Mouse (Mus musculus) MEL (cell line): ENCODE data around the gene Acadsb. TPM values are rescaled to one million over a fixed set of nuclear protein-coding genes. Genes with fewer than 3 reads are reported as not detected.

Experiments
- DNase-seq: peaks from one replicate; pipeline ENCODE4 v3.0.0; 2011; ENCODE audit warnings: low read depth, low spot score
- H3K27ac ChIP-seq: 2 replicates; pipeline ENCODE4 v1.5.1; 2012; ENCODE audit warnings: low read depth, mild to moderate bottlenecking, control low read depth, low read length, moderate library complexity; ENCODE audit not compliant: control insufficient read depth
- H3K27me3 ChIP-seq, 2 experiments: fragments of 150-350 bp in 1 of 2; sonication (generic) in 1 of 2; 2 replicates each; pipeline ENCODE4 v1.6.1; 2012; ENCODE audit warnings: low read length in 2 of 2, mild to moderate bottlenecking in 2 of 2, improper control_type of control experiment in 1 of 2, moderate library complexity in 1 of 2; ENCODE audit not compliant: insufficient read depth in 2 of 2, control insufficient read depth in 1 of 2
- H3K36me3 ChIP-seq, 2 experiments: 2 replicates each; pipeline ENCODE4 v1.6.1; 2012 to 2014; ENCODE audit warnings: low read length in 2 of 2, improper control_type of control experiment in 1 of 2, inconsistent platforms in 1 of 2, mild to moderate bottlenecking in 1 of 2; ENCODE audit not compliant: insufficient read depth in 2 of 2, control insufficient read depth in 1 of 2
- H3K4me1 ChIP-seq, 2 experiments: fragments of 150-350 bp in 1 of 2; sonication (generic) in 1 of 2; 2 replicates each; pipeline ENCODE4 v1.6.1; 2012; ENCODE audit warnings: low read length in 2 of 2, improper control_type of control experiment in 1 of 2, mild to moderate bottlenecking in 1 of 2; ENCODE audit not compliant: insufficient read depth in 2 of 2, control insufficient read depth in 1 of 2
- H3K4me3 ChIP-seq, 2 experiments: fragments of 150-350 bp in 1 of 2; sonication (generic) in 1 of 2; 2 replicates each; pipeline ENCODE4 v1.5.1; 2012; ENCODE audit warnings: low read depth in 2 of 2, low read length in 2 of 2, mild to moderate bottlenecking in 2 of 2, moderate library complexity in 2 of 2, control low read depth in 1 of 2, improper control_type of control experiment in 1 of 2; ENCODE audit not compliant: control insufficient read depth in 1 of 2, insufficient read depth in 1 of 2
- H3K79me2 ChIP-seq: 2 replicates; pipeline ENCODE4 v1.6.1; 2012; ENCODE audit warnings: mild to moderate bottlenecking, low read length, moderate library complexity; ENCODE audit not compliant: control insufficient read depth, poor library complexity, insufficient read depth
- H3K9ac ChIP-seq: 2 replicates; pipeline ENCODE4 v1.6.1; 2012; ENCODE audit warnings: low read depth, mild to moderate bottlenecking, control low read depth, low read length, moderate library complexity; ENCODE audit not compliant: control insufficient read depth, poor library complexity, severe bottlenecking
- H3K9me3 ChIP-seq: fragments of 150-350 bp; sonication (generic); replicated peaks from 2 replicates; pipeline ENCODE4 v1.6.1; 2012; ENCODE audit warnings: mild to moderate bottlenecking, low read length, improper control_type of control experiment, moderate library complexity; ENCODE audit not compliant: insufficient read depth
- BHLHE40 ChIP-seq: IDR thresholded peaks from 2 replicates; pipeline ENCODE4 v1.6.1; 2012; ENCODE audit warnings: low read depth, mild to moderate bottlenecking, inconsistent platforms, low read length, improper control_type of control experiment, borderline replicate concordance
- CHD1 ChIP-seq: IDR thresholded peaks from 2 replicates; pipeline ENCODE4 v1.6.1; 2012; ENCODE audit warnings: low read depth, mild to moderate bottlenecking, inconsistent platforms, low read length, improper control_type of control experiment
- CHD2 ChIP-seq: IDR thresholded peaks from 2 replicates; pipeline ENCODE4 v1.6.1; 2011; ENCODE audit warnings: low read length, improper control_type of control experiment
- CTCF ChIP-seq, 3 experiments: IDR thresholded peaks in 2 of 3; conservative IDR thresholded peaks in 1 of 3; 2 replicates each; pipeline ENCODE4 v1.5.1; 2011 to 2012; ENCODE audit warnings: low read length in 3 of 3, low read depth in 2 of 3, mild to moderate bottlenecking in 2 of 3, improper control_type of control experiment in 1 of 3, inconsistent platforms in 1 of 3, mixed read lengths in 1 of 3, moderate library complexity in 1 of 3; ENCODE audit not compliant: control insufficient read depth in 1 of 3, insufficient read depth in 1 of 3, poor library complexity in 1 of 3, severe bottlenecking in 1 of 3
- E2F4 ChIP-seq: IDR thresholded peaks from 2 replicates; pipeline ENCODE4 v1.6.1; 2011; ENCODE audit warnings: low read depth, low read length, improper control_type of control experiment, borderline replicate concordance
- ELF1 ChIP-seq: IDR thresholded peaks from 2 replicates; pipeline ENCODE4 v1.6.1; 2014; ENCODE audit warnings: low read depth, mild to moderate bottlenecking, inconsistent platforms, low read length, improper control_type of control experiment, moderate library complexity
- EP300 ChIP-seq, 2 experiments: IDR thresholded peaks; 2 replicates each; pipeline ENCODE4 v1.6.1; 2011; ENCODE audit warnings: improper control_type of control experiment in 2 of 2, low read length in 2 of 2, low read depth in 1 of 2, mild to moderate bottlenecking in 1 of 2
- ETS1 ChIP-seq: IDR thresholded peaks from 2 replicates; pipeline ENCODE4 v1.6.1; 2012; ENCODE audit warnings: low read depth, mild to moderate bottlenecking, inconsistent platforms, low read length, improper control_type of control experiment, moderate library complexity
- GABPA ChIP-seq: IDR thresholded peaks from 2 replicates; pipeline ENCODE4 v1.6.1; 2012; ENCODE audit warnings: low read depth, mild to moderate bottlenecking, inconsistent platforms, low read length, improper control_type of control experiment, moderate library complexity
- GATA1 ChIP-seq: IDR thresholded peaks from 2 replicates; pipeline ENCODE4 v1.6.1; 2011; ENCODE audit warnings: low read depth, low read length, improper control_type of control experiment
- HCFC1 ChIP-seq: IDR thresholded peaks from 2 replicates; pipeline ENCODE4 v1.6.1; 2012; ENCODE audit warnings: low read depth, mild to moderate bottlenecking, inconsistent platforms, low read length, improper control_type of control experiment, moderate library complexity
- JUND ChIP-seq: IDR thresholded peaks from 2 replicates; pipeline ENCODE4 v1.6.1; 2011; ENCODE audit warnings: low read depth, mild to moderate bottlenecking, improper control_type of control experiment, low read length
- MAX ChIP-seq: IDR thresholded peaks from 2 replicates; pipeline ENCODE4 v1.6.1; 2011; ENCODE audit warnings: low read length, improper control_type of control experiment
- MAZ ChIP-seq: IDR thresholded peaks from 2 replicates; pipeline ENCODE4 v1.6.1; 2012; ENCODE audit warnings: low read depth, mild to moderate bottlenecking, inconsistent platforms, low read length, improper control_type of control experiment
- MXI1 ChIP-seq: IDR thresholded peaks from 2 replicates; pipeline ENCODE4 v1.6.1; 2011; ENCODE audit warnings: mild to moderate bottlenecking, low read depth, low read length, improper control_type of control experiment
- MYB ChIP-seq: IDR thresholded peaks from 2 replicates; pipeline ENCODE4 v1.6.1; 2011; ENCODE audit warnings: mild to moderate bottlenecking, low read depth, low read length, improper control_type of control experiment
- MYC ChIP-seq: IDR thresholded peaks from 2 replicates; pipeline ENCODE4 v1.6.1; 2011; ENCODE audit warnings: low read depth, mild to moderate bottlenecking, low read length, improper control_type of control experiment, moderate library complexity
- NELFE ChIP-seq: IDR thresholded peaks from 2 replicates; pipeline ENCODE4 v1.6.1; 2011; ENCODE audit warnings: low read depth, low read length, improper control_type of control experiment
- POLR2A ChIP-seq, 2 experiments: IDR thresholded peaks; 2 replicates each; pipeline ENCODE4 v1.6.1; 2011 to 2012; ENCODE audit warnings: low read length in 2 of 2, mild to moderate bottlenecking in 2 of 2, control low read depth in 1 of 2, improper control_type of control experiment in 1 of 2, low read depth in 1 of 2, moderate library complexity in 1 of 2; ENCODE audit not compliant: control insufficient read depth in 1 of 2, insufficient read depth in 1 of 2, poor library complexity in 1 of 2
- POLR2AphosphoS2 ChIP-seq: IDR thresholded peaks from 2 replicates; pipeline ENCODE4 v1.6.1; 2011; ENCODE audit warnings: low read length, improper control_type of control experiment
- RAD21 ChIP-seq: IDR thresholded peaks from 2 replicates; pipeline ENCODE4 v1.6.1; 2011; ENCODE audit warnings: mild to moderate bottlenecking, low read depth, low read length, improper control_type of control experiment
- SIN3A ChIP-seq: IDR thresholded peaks from 2 replicates; pipeline ENCODE4 v1.6.1; 2012; ENCODE audit warnings: low read length, improper control_type of control experiment, inconsistent platforms
- SMC3 ChIP-seq: IDR thresholded peaks from 2 replicates; pipeline ENCODE4 v1.6.1; 2011; ENCODE audit warnings: low read depth, low read length, improper control_type of control experiment
- TAL1 ChIP-seq: IDR thresholded peaks from 2 replicates; pipeline ENCODE4 v1.6.1; 2012; ENCODE audit warnings: mild to moderate bottlenecking, inconsistent platforms, low read length, moderate library complexity, mixed read lengths
- TBP ChIP-seq: IDR thresholded peaks from 2 replicates; pipeline ENCODE4 v1.8.0; 2011; ENCODE audit warnings: low read depth, low read length, improper control_type of control experiment
- TCF12 ChIP-seq: IDR thresholded peaks from 2 replicates; pipeline ENCODE4 v1.6.1; 2014; ENCODE audit warnings: low read depth, mild to moderate bottlenecking, inconsistent platforms, low read length, improper control_type of control experiment, moderate library complexity
- UBTF ChIP-seq: IDR thresholded peaks from 2 replicates; pipeline ENCODE4 v1.6.1; 2012; ENCODE audit warnings: low read depth, mild to moderate bottlenecking, inconsistent platforms, low read length, improper control_type of control experiment, moderate library complexity, borderline replicate concordance; ENCODE audit not compliant: insufficient read depth
- ZKSCAN1 ChIP-seq: IDR thresholded peaks from 2 replicates; pipeline ENCODE4 v1.6.1; 2012; ENCODE audit warnings: low read depth, mild to moderate bottlenecking, inconsistent platforms, low read length, improper control_type of control experiment, moderate library complexity
- ZMIZ1 ChIP-seq: IDR thresholded peaks from 2 replicates; pipeline ENCODE4 v1.6.1; 2012; ENCODE audit warnings: low read depth, mild to moderate bottlenecking, inconsistent platforms, low read length, improper control_type of control experiment, moderate library complexity
- ZNF384 ChIP-seq: IDR thresholded peaks from 2 replicates; pipeline ENCODE4 v1.6.1; 2012; ENCODE audit warnings: low read depth, mild to moderate bottlenecking, inconsistent platforms, low read length, improper control_type of control experiment
- polyA plus RNA-seq, 2 experiments: library from polyadenylated mRNA; stranded (reverse) in 1 of 2; unstranded in 1 of 2; fragments of >175 nt in 1 of 2; fragments of >200 nt in 1 of 2; gene quantifications; 2 replicates each; pipeline versions ENCODE4 v1.2.1 to v1.2.4; 2012; ENCODE audit warnings: low replicate concordance in 2 of 2, low read depth in 1 of 2; ENCODE audit not compliant: insufficient read length in 2 of 2, insufficient read depth in 1 of 2, missing spikeins in 1 of 2
- total RNA-seq: library from RNA; depleted of rRNA; stranded (reverse); fragments of 300-350 nt; gene quantifications from 2 replicates; pipeline ENCODE4 v1.2.3, GENCODE M21; 2012

Gene Acadsb
- total and polyA plus RNA-seq, 3 experiments = 11.4 to 20.7 TPM; not detected in 1

GRCm38 (mm10) chr7:131362269-131362614 is 48.2 kb upstream of the Acadsb start:
- Histone ChIP-seq H3K27ac (peak overlapping the region; percentile 83), H3K4me3 (peak overlapping the region; percentile 67 to 99), H3K9me3 (no peaks in the 10 kb centered on the region), H3K27me3 (no peaks in the 10 kb centered on the region), H3K4me1 (peaks cover 3 to 9% of the 10 kb centered on the region in 2 experiments), H3K9ac (peak overlapping the region; percentile 99), H3K79me2 (peaks cover 15% of the 10 kb centered on the region), H3K36me3 (peaks cover 6 to 14% of the 10 kb centered on the region in 2 experiments)
- DNase-seq = no peak
- TF ChIP-seq POLR2A (IDR thresholded peaks at IDR 0.05; ENCODE audit: control insufficient read depth in 1 of 2, insufficient read depth in 1 of 2, low read depth in 1 of 2, low read length in 2 of 2, poor library complexity in 1 of 2) = peak in 1 of 2 experiments; percentile 2; a peak in 1 of 4 replicates
- no peak for TF ChIP-seq TBP
- no peak for TF ChIP-seq CHD1
- TF ChIP-seq MAZ = no peak
- TF ChIP-seq UBTF = peak; percentile 48; the same call in 1 of the 2 replicates
- no peak for TF ChIP-seq ZKSCAN1
- no peak for TF ChIP-seq EP300 (IDR thresholded peaks at IDR 0.05; ENCODE audit: low read depth in 1 of 2, low read length in 2 of 2)
- no peak for TF ChIP-seq TCF12
- TF ChIP-seq MYC = no peak

- H3K4me3 ChIP-seq = peak within 1 kb of the TSS; percentile 67 to 99
- no peaks in the 10 kb centered on the region for H3K9me3 ChIP-seq
- H3K4me1 ChIP-seq = peaks cover 3 to 9% of the 10 kb centered on the region in 2 experiments
- H3K27ac ChIP-seq = peak within 1 kb of the TSS; percentile 83
- H3K36me3 ChIP-seq = peaks cover 6 to 14% of the 10 kb centered on the region in 2 experiments
- peaks cover 15% of the 10 kb centered on the region for H3K79me2 ChIP-seq
- no peaks in the 10 kb centered on the region for H3K27me3 ChIP-seq
- peak within 1 kb of the TSS; percentile 99 for H3K9ac ChIP-seq
- DNase-seq = peak; percentile 98
- TF ChIP-seq UBTF (0 out of 2 replicates have a peak, but pooled peaks have one; percentile 1), GATA1 (no peak), CHD2 (no peak), JUND (no peak), SIN3A (peak; percentile 92), ZNF384 (no peak), POLR2AphosphoS2 (peak; percentile 58), ZMIZ1 (peak; percentile 77; the same call in 1 of the 2 replicates), ELF1 (peak; percentile 65; the same call in 1 of the 2 replicates), MAZ (peak; percentile 90), E2F4 (peak; percentile 91), MAX (peak; percentile 86), TAL1 (no peak), TCF12 (peak; percentile 53; the same call in 1 of the 2 replicates), GABPA (no peak), NELFE (peak; percentile 86), POLR2A (IDR thresholded peaks at IDR 0.05; ENCODE audit: control insufficient read depth in 1 of 2, insufficient read depth in 1 of 2, low read depth in 1 of 2, low read length in 2 of 2, poor library complexity in 1 of 2) (peak; percentile 72 to 74; a peak in 2 of 4 replicates), EP300 (IDR thresholded peaks at IDR 0.05; ENCODE audit: low read depth in 1 of 2, low read length in 2 of 2) (no peak), BHLHE40 (peak; percentile 68; the same call in 1 of the 2 replicates), RAD21 (no peak), CTCF (IDR thresholded peaks at IDR 0.05 in 2 of 3, conservative IDR thresholded peaks at IDR 0.05 in 1 of 3; ENCODE audit: control insufficient read depth in 1 of 3, insufficient read depth in 1 of 3, low read depth in 2 of 3, low read length in 3 of 3, poor library complexity in 1 of 3, severe bottlenecking in 1 of 3) (no peak), HCFC1 (peak; percentile 88), MYB (no peak), CHD1 (no peak), SMC3 (no peak), TBP (peak; percentile 82; the same call in 1 of the 2 replicates), ETS1 (peak; percentile 59; the same call in 1 of the 2 replicates), MXI1 (peak; percentile 84)
Observed at GRCm38 (mm10) chr7:131362615-131363300, 47.6 kb upstream of the Acadsb start, which contains the start of gene 2310057M21Rik. Gene 2310057M21Rik, minus strand, starts transcription at chr7:131362759.
